Mouse (Mus musculus) CD4-positive naive resting alpha-beta T cell, adult 57 days (primary cell): Measurements from ENCODE around the gene Atg16l1. TPM values are rescaled to one million over a fixed set of nuclear protein-coding genes. Genes with fewer than 3 reads are reported as not detected.

Experiments
- total RNA-seq: library from RNA; stranded (reverse); gene quantifications from one replicate; pipeline ENCODE4 v1.2.4, GENCODE M21; 2023

Gene Atg16l1
- 93.1 TPM for total RNA-seq

GRCm38 (mm10) chr1:87755641-87756470, at the start of gene Atg16l1:
Gene Atg16l1, plus strand, starts transcription at chr1:87755870.

GRCm38 (mm10) chr1:87803576-87803975, 47.9 kb downstream of the Atg16l1 start, which contains the start of gene Sag:
Gene Sag, plus strand, starts transcription at chr1:87803680.

Other genes with a start within 250 kb of the Atg16l1 start
- not detected for gene Neu2, start 246.0 kb upstream of the Atg16l1 start, total RNA-seq
- gene Ngef, start 182.0 kb upstream of the Atg16l1 start, total RNA-seq: not detected
- 245 TPM for gene Inpp5d, start 135.6 kb upstream of the Atg16l1 start, total RNA-seq
- 7.3 TPM for gene Sag, start 47.8 kb downstream of the Atg16l1 start, total RNA-seq
- 259 TPM for gene Dgkd, start 97.4 kb downstream of the Atg16l1 start, total RNA-seq